Comparison of ENCODE assay signal across 22 mouse cellular contexts in genomic region chr15:62353786-62354185, GRCm38 (mm10).
DNase-seq lines count a peak whose midpoint lies in the region; ATAC-seq and TF ChIP-seq lines count a peak whose summit lies in the region.
"Had no signal": no experiment of that assay in that cellular context is flagged by ENCODE, and none has a peak within 500 bp of the region (broad histone marks: within the 10 kb centered on the region; RNA-seq: fewer than 3 reads in every experiment).

No protein-coding gene starts in this region.

- no peak for TF ChIP-seq CTCF in midbrain, postnatal 0 days (IDR thresholded peaks at IDR 0.05)

- H3K27me3 ChIP-seq in midbrain, postnatal 0 days (ENCODE audit: insufficient read depth, low read length) = no peaks in the 10 kb centered on the region
- H3K27me3 ChIP-seq: forebrain, embryonic 13.5 days; hindbrain, embryonic 12.5 days had no signal

- H3K9me3 ChIP-seq in midbrain, postnatal 0 days (ENCODE audit: low read length) = no peaks in the 10 kb centered on the region
- H3K9me3 ChIP-seq: embryonic facial prominence, embryonic 10.5 days; forebrain, embryonic 13.5 days; G1E; hindbrain, embryonic 12.5 days had no signal

- DNase-seq in heart, adult 18-20 months = peak; percentile 18 to 36
- no peak for DNase-seq in heart, postnatal 25 days (ENCODE audit: low spot score)
- peak; percentile 13 for DNase-seq in testis, postnatal 14 days (ENCODE audit: low spot score)
- no peak for DNase-seq in testis, postnatal 10 days (ENCODE audit: low spot score)
- peak; percentile 67 for DNase-seq in adrenal gland, postnatal 10 days
- no peak for DNase-seq in midbrain, postnatal 0 days (ENCODE audit: low spot score)
- DNase-seq in c-Kit-positive CD71-positive TER-119-positive erythroid progenitor cells, embryonic 14.5 days (ENCODE audit: low spot score) = no peak
- DNase-seq: cerebellum, adult 11-12 months; cerebellum, adult 9-10 months; forebrain, postnatal 0 days; gastrocnemius, postnatal 10 days; heart, adult 2 months; heart, postnatal 36 days; kidney, adult 8-10 months had no signal

- no peak overlapping the region for H3K9ac ChIP-seq in midbrain, postnatal 0 days (replicated peaks; ENCODE audit: low read length, poor library complexity, severe bottlenecking)
- H3K9ac ChIP-seq: forebrain, embryonic 13.5 days; forebrain, postnatal 0 days; hindbrain, embryonic 12.5 days had no signal

- no peak overlapping the region for H3K4me2 ChIP-seq in midbrain, postnatal 0 days (ENCODE audit: low read depth, low read length, poor library complexity, severe bottlenecking)
- H3K4me2 ChIP-seq: forebrain, embryonic 13.5 days; heart, embryonic 11.5 days; hindbrain, embryonic 12.5 days had no signal

- no peaks in the 10 kb centered on the region for H3K36me3 ChIP-seq in midbrain, postnatal 0 days (ENCODE audit: insufficient read depth, low read length)
- H3K36me3 ChIP-seq: embryonic facial prominence, embryonic 10.5 days; G1E; hindbrain, embryonic 12.5 days had no signal

- no peak overlapping the region for H3K27ac ChIP-seq in midbrain, postnatal 0 days (ENCODE audit: low read depth, low read length)
- H3K27ac ChIP-seq: embryonic facial prominence, embryonic 10.5 days; forebrain, embryonic 13.5 days; heart, adult 2 months; hindbrain, embryonic 12.5 days had no signal

- ATAC-seq in midbrain, postnatal 0 days (ENCODE audit: low FRiP score) = no peak
- ATAC-seq: forebrain, embryonic 13.5 days; forebrain, postnatal 0 days; hindbrain, embryonic 16.5 days; inflammation-experienced regulatory T-cells, adult 6 months; intestine, postnatal 0 days had no signal

- H3K4me3 ChIP-seq in midbrain, postnatal 0 days (ENCODE audit: low read depth, low read length) = no peak overlapping the region
- H3K4me3 ChIP-seq: embryonic facial prominence, embryonic 10.5 days; forebrain, embryonic 13.5 days; heart, adult 2 months; hindbrain, embryonic 12.5 days had no signal

- intact Hi-C loops in heart, postnatal 25 days (cut with DNase I) = no loop called here

- H3K4me1 ChIP-seq in midbrain, postnatal 0 days (ENCODE audit: insufficient read depth, low read length) = no peaks in the 10 kb centered on the region
- H3K4me1 ChIP-seq: embryonic facial prominence, embryonic 10.5 days; forebrain, embryonic 13.5 days; hindbrain, embryonic 12.5 days had no signal

- WGBS in midbrain, postnatal 0 days = 85% methylated on average over 4 of the region's 4 CpGs

Comparison
In these comparisons a context has a peak if more than half of its experiments do, and no peak if none do; other contexts are left out.
1. DNase-seq: peak in heart, adult 18-20 months (2 of 2), testis, postnatal 14 days (single experiment) and adrenal gland, postnatal 10 days (single experiment); none in heart, postnatal 25 days (single experiment), testis, postnatal 10 days (single experiment), midbrain, postnatal 0 days (single experiment) and c-Kit-positive CD71-positive TER-119-positive erythroid progenitor cells, embryonic 14.5 days (single experiment).